Mouse (Mus musculus): ENCODE data around the gene H1f0. TPM values are rescaled to one million over a fixed set of nuclear protein-coding genes. Genes with fewer than 3 reads are reported as not detected.

The H1f0 gene
- total and polyA plus RNA-seq, 3 experiments: 33.5 to 213 (median 46.8) TPM

DNA sequence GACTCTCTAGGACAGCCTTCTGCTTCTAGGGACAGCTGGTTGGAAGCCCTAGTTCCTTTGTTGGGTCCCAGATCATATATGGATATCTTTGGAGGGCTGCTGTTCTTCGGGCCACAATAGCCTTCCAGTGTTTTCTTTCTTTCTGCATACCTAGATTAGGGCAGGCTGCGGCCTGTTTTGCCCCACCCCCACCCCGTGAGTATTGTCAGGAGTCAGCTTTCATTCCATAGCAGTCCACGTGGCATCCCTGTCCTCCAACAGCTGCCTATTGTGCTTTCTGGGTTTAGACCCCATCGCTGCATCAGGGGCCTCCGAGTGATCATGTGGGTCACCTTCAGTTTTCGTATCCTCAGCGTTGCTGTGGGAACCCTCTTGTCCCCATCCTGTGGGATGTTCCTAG is 29.9 kb upstream of the H1f0 start:
- H3K9me3 ChIP-seq (replicated peaks; ENCODE audit: insufficient read depth, low read length): no peaks in the 10 kb centered on the region
- TF ChIP-seq MAFK (IDR thresholded peaks at IDR 0.05; ENCODE audit: borderline replicate concordance, low read depth, low read length) (no peak), GATA1 (IDR thresholded peaks at IDR 0.05; ENCODE audit: low read depth, low read length) (no peak), EP300 (IDR thresholded peaks at IDR 0.05; ENCODE audit: low read depth in 1 of 2, low read length in 2 of 2) (no peak), MXI1 (IDR thresholded peaks at IDR 0.05; ENCODE audit: low read depth, low read length) (no peak), E2F4 (IDR thresholded peaks at IDR 0.05; ENCODE audit: borderline replicate concordance, low read depth, low read length) (no peak), MEF2A (IDR thresholded peaks at IDR 0.05; ENCODE audit: extremely low read depth, insufficient replicate concordance, low read depth, low read length, poor library complexity, severe bottlenecking) (no peak), MAX (IDR thresholded peaks at IDR 0.05; ENCODE audit: low read length) (no peak), ZMIZ1 (IDR thresholded peaks at IDR 0.05; ENCODE audit: low read depth, low read length) (no peak), POLR2AphosphoS5 (IDR thresholded peaks at IDR 0.05; ENCODE audit: borderline replicate concordance, low read depth, low read length) (no peak), ZC3H11A (IDR thresholded peaks at IDR 0.05; ENCODE audit: low read depth, low read length) (no peak), ELF1 (IDR thresholded peaks at IDR 0.05; ENCODE audit: low read depth, low read length) (no peak), USF2 (IDR thresholded peaks at IDR 0.05; ENCODE audit: borderline replicate concordance in 1 of 2, insufficient read depth in 1 of 2, low read depth in 1 of 2, low read length in 2 of 2) (no peak), RAD21 (IDR thresholded peaks at IDR 0.05; ENCODE audit: low read depth, low read length) (no peak), CHD2 (IDR thresholded peaks at IDR 0.05; ENCODE audit: low read length) (no peak), HCFC1 (IDR thresholded peaks at IDR 0.05; ENCODE audit: low read depth, low read length) (no peak)
- H3K27ac ChIP-seq (ENCODE audit: control insufficient read depth, low read depth, low read length): no peak overlapping the region
- H3K36me3 ChIP-seq (ENCODE audit: control insufficient read depth in 1 of 2, insufficient read depth in 2 of 2, low read length in 2 of 2): no peaks in the 10 kb centered on the region
- no peak overlapping the region for H3K9ac ChIP-seq (ENCODE audit: control insufficient read depth, low read depth, low read length, poor library complexity, severe bottlenecking)
- DNase-seq (ENCODE audit: low read depth, low spot score): no peak
- no peaks in the 10 kb centered on the region for H3K79me2 ChIP-seq (ENCODE audit: control insufficient read depth, insufficient read depth, low read length, poor library complexity)
- no peak overlapping the region for H3K4me3 ChIP-seq (ENCODE audit: control insufficient read depth in 1 of 2, insufficient read depth in 1 of 2, low read depth in 2 of 2, low read length in 2 of 2)
- no peaks in the 10 kb centered on the region for H3K27me3 ChIP-seq (ENCODE audit: control insufficient read depth in 1 of 2, insufficient read depth in 2 of 2, low read length in 2 of 2)
- H3K4me1 ChIP-seq (ENCODE audit: control insufficient read depth in 1 of 2, insufficient read depth in 2 of 2, low read length in 2 of 2): no peaks in the 10 kb centered on the region

DNA sequence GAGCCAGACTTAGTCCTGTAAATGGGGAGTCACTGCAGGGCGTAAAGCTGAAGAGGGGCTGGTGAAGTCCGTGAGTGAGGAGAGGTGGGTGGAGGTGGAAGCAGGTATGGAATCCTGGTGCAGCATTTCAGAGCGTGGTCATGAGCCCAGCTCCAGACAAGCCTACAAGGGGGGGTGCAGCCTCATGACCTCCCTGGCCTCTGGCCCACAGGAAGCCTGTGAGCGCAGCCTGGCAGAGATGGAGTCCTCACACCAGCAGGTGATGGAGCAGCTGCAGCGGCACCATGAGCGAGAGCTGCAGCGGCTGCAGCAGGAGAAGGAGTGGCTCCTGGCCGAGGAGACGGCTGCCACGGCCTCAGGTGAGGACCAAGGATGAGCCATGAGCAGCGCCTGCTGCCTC is 28.7 kb upstream of the H1f0 start:
- Histone ChIP-seq H3K36me3 (ENCODE audit: control insufficient read depth in 1 of 2, insufficient read depth in 2 of 2, low read length in 2 of 2) (no peaks in the 10 kb centered on the region), H3K4me1 (ENCODE audit: control insufficient read depth in 1 of 2, insufficient read depth in 2 of 2, low read length in 2 of 2) (no peaks in the 10 kb centered on the region)

More for the DNA sequence above, 28.7 kb upstream of the H1f0 start:
- no peak for TF ChIP-seq ETS1 (IDR thresholded peaks at IDR 0.05; ENCODE audit: low read depth, low read length)
- TF ChIP-seq ZMIZ1 (IDR thresholded peaks at IDR 0.05; ENCODE audit: low read depth, low read length): no peak
- TF ChIP-seq MAX (IDR thresholded peaks at IDR 0.05; ENCODE audit: low read length): no peak
- no peak for TF ChIP-seq GABPA (IDR thresholded peaks at IDR 0.05; ENCODE audit: low read depth, low read length)
- TF ChIP-seq GATA1 (IDR thresholded peaks at IDR 0.05; ENCODE audit: low read depth, low read length): no peak
- no peak for TF ChIP-seq SMC3 (IDR thresholded peaks at IDR 0.05; ENCODE audit: low read depth, low read length)
- TF ChIP-seq MYC (IDR thresholded peaks at IDR 0.05; ENCODE audit: low read depth, low read length): no peak
- no peak for TF ChIP-seq MYB (IDR thresholded peaks at IDR 0.05; ENCODE audit: low read depth, low read length)
- TF ChIP-seq CTCF (IDR thresholded peaks at IDR 0.05 in 2 of 3, conservative IDR thresholded peaks at IDR 0.05 in 1 of 3; ENCODE audit: control insufficient read depth in 1 of 3, insufficient read depth in 1 of 3, low read depth in 2 of 3, low read length in 3 of 3, poor library complexity in 1 of 3, severe bottlenecking in 1 of 3): no peak
- no peak for TF ChIP-seq POLR2AphosphoS2 (IDR thresholded peaks at IDR 0.05; ENCODE audit: low read length)
- no peak for TF ChIP-seq CHD2 (IDR thresholded peaks at IDR 0.05; ENCODE audit: low read length)
- no peak for TF ChIP-seq ZC3H11A (IDR thresholded peaks at IDR 0.05; ENCODE audit: low read depth, low read length)
- TF ChIP-seq TCF12 (IDR thresholded peaks at IDR 0.05; ENCODE audit: low read depth, low read length): no peak
- no peak for TF ChIP-seq POLR2A (IDR thresholded peaks at IDR 0.05; ENCODE audit: control insufficient read depth in 1 of 2, insufficient read depth in 1 of 2, low read depth in 1 of 2, low read length in 2 of 2, poor library complexity in 1 of 2)
- Histone ChIP-seq H3K79me2 (ENCODE audit: control insufficient read depth, insufficient read depth, low read length, poor library complexity) (no peaks in the 10 kb centered on the region), H3K9ac (ENCODE audit: control insufficient read depth, low read depth, low read length, poor library complexity, severe bottlenecking) (no peak overlapping the region), H3K4me3 (ENCODE audit: control insufficient read depth in 1 of 2, insufficient read depth in 1 of 2, low read depth in 2 of 2, low read length in 2 of 2) (no peak overlapping the region), H3K27ac (ENCODE audit: control insufficient read depth, low read depth, low read length) (no peak overlapping the region), H3K9me3 (replicated peaks; ENCODE audit: insufficient read depth, low read length) (no peaks in the 10 kb centered on the region), H3K27me3 (ENCODE audit: control insufficient read depth in 1 of 2, insufficient read depth in 2 of 2, low read length in 2 of 2) (no peaks in the 10 kb centered on the region)
- no peak for DNase-seq (ENCODE audit: low read depth, low spot score)

Data from MEL (cell line).